ENCODE assay signal across 16 mouse cellular contexts in genomic region chr1:74851001-74851775, GRCm38 (mm10). TPM values are rescaled to one million over a fixed set of nuclear protein-coding genes. Genes with fewer than 3 reads are reported as not detected.
DNase-seq lines count a peak whose midpoint lies in the region; ATAC-seq lines count a peak whose summit lies in the region.
"Had no signal": no experiment of that assay in that cellular context is flagged by ENCODE, and none has a peak within 500 bp of the region (broad histone marks: within the 10 kb centered on the region; RNA-seq: fewer than 3 reads in every experiment).

No protein-coding gene starts in this region.

- 10% methylated on average over 6 of the region's 6 CpGs for whole genome bisulfite sequencing in midbrain, embryonic 11.5 days

- no peaks in the 10 kb centered on the region for H3K9me3 ChIP-seq in midbrain, embryonic 11.5 days (ENCODE audit: control insufficient read depth, low read length)

- peak overlapping the region; percentile 89 for H3K27ac ChIP-seq in midbrain, embryonic 11.5 days (ENCODE audit: low read depth, low read length)

- H3K9ac ChIP-seq in midbrain, embryonic 11.5 days (ENCODE audit: low read length): peak overlapping the region; percentile 59

- ATAC-seq in midbrain, embryonic 11.5 days (ENCODE audit: low FRiP score): peak; percentile 72
- ATAC-seq in megakaryocyte-erythroid progenitor cell, adult 5-6 weeks (replicated peaks; ENCODE audit: low FRiP score, low TSS enrichment, poor library complexity, severe bottlenecking): no peak

- H3K27me3 ChIP-seq in midbrain, embryonic 11.5 days (ENCODE audit: control insufficient read depth, insufficient read depth, low read length): no peaks in the 10 kb centered on the region; the same call in 1 of the 2 replicates

- H3K4me1 ChIP-seq in midbrain, embryonic 11.5 days (ENCODE audit: control insufficient read depth, insufficient read depth, low read length): peaks cover 40% of the 10 kb centered on the region

- peak overlapping the region; percentile 14; the same call in 1 of the 2 replicates for H3K4me2 ChIP-seq in midbrain, embryonic 11.5 days

- peak; percentile 63 to 64 for DNase-seq in frontal cortex, postnatal 36 days (ENCODE audit: low spot score in 2 of 2)
- no peak for DNase-seq in frontal cortex, postnatal 10 days (ENCODE audit: low spot score in 2 of 2)
- DNase-seq in right cerebral cortex, adult 2 months (ENCODE audit: low spot score in 2 of 2): peak; percentile 50 to 61
- DNase-seq in right cerebral cortex, postnatal 4 days: no peak
- DNase-seq in midbrain, embryonic 11.5 days (ENCODE audit: low spot score, missing footprints): peak; percentile 94
- no peak for DNase-seq in testis, postnatal 14 days (ENCODE audit: low spot score)
- no peak for DNase-seq in urinary bladder, postnatal 25 days (ENCODE audit: low spot score)
- DNase-seq: cerebellum, postnatal 10 days; gastrocnemius, postnatal 25 days; kidney, adult 11 months; lung, postnatal 14 days had no signal

- H3K36me3 ChIP-seq in midbrain, embryonic 11.5 days (ENCODE audit: control insufficient read depth, insufficient read depth, low read length): no peaks in the 10 kb centered on the region

- no peak overlapping the region for H3K4me3 ChIP-seq in midbrain, embryonic 11.5 days (ENCODE audit: low read depth, low read length)
- H3K4me3 ChIP-seq: myocyte had no signal

RNA-seq across cellular contexts. Expression of gene Cdk5r2, which starts 3.5 kb away (rescaled TPM):
- polyA plus RNA-seq in midbrain, embryonic 11.5 days (2014; fragmentation: Nextera tagmentation; extraction: Ambion mirVana): 5.7 and 5.8 TPM in 2 replicates
- not detected in 2 replicates for total RNA-seq in megakaryocyte-erythroid progenitor cell, adult 5-6 weeks (2014; fragmentation: Nextera tagmentation)
- not detected in 2 replicates for total RNA-seq in megakaryocyte-erythroid progenitor cell, adult 5-6 weeks (2017)
- total RNA-seq: gastrocnemius, postnatal 25 days; liver, adult 2 months had no signal
- polyA plus RNA-seq: liver, adult 2 months had no signal

RNA-seq across cellular contexts. Expression of gene Fev, which starts 34.0 kb away (rescaled TPM):
- polyA plus RNA-seq in midbrain, embryonic 11.5 days (2014; fragmentation: Nextera tagmentation; extraction: Ambion mirVana): 0.41 and 0.69 TPM in 2 replicates
- total RNA-seq in megakaryocyte-erythroid progenitor cell, adult 5-6 weeks (2014; fragmentation: Nextera tagmentation): not detected in 2 replicates
- not detected in 2 replicates for total RNA-seq in megakaryocyte-erythroid progenitor cell, adult 5-6 weeks (2017)
- total RNA-seq: gastrocnemius, postnatal 25 days; layer of hippocampus, postnatal 25 days; liver, adult 2 months had no signal
- polyA plus RNA-seq: liver, adult 2 months; myocyte had no signal

RNA-seq across cellular contexts. Expression of gene Cryba2, which starts 41.8 kb away (rescaled TPM):
- 0.19 TPM in 1 of 2 replicates, not detected in the other for polyA plus RNA-seq in midbrain, embryonic 11.5 days (2014; fragmentation: Nextera tagmentation; extraction: Ambion mirVana)
- not detected in 2 replicates for total RNA-seq in megakaryocyte-erythroid progenitor cell, adult 5-6 weeks (2014; fragmentation: Nextera tagmentation)
- not detected in 2 replicates for total RNA-seq in megakaryocyte-erythroid progenitor cell, adult 5-6 weeks (2017)
- total RNA-seq: gastrocnemius, postnatal 25 days; liver, adult 2 months had no signal
- polyA plus RNA-seq: heart, embryonic 14.5 days; liver, adult 2 months; myocyte had no signal

RNA-seq across cellular contexts. Expression of gene Wnt10a, which starts 59.9 kb away (rescaled TPM):
- polyA plus RNA-seq in midbrain, embryonic 11.5 days (2014; fragmentation: Nextera tagmentation; extraction: Ambion mirVana): 1.4 and 2.3 TPM in 2 replicates
- not detected in 2 replicates for total RNA-seq in megakaryocyte-erythroid progenitor cell, adult 5-6 weeks (2014; fragmentation: Nextera tagmentation)
- total RNA-seq in megakaryocyte-erythroid progenitor cell, adult 5-6 weeks (2017): not detected in 2 replicates
- total RNA-seq: gastrocnemius, postnatal 25 days; liver, adult 2 months had no signal
- polyA plus RNA-seq: heart, embryonic 14.5 days; liver, adult 2 months had no signal

Comparison
In these comparisons a context has a peak if more than half of its experiments do, and no peak if none do; other contexts are left out.
1. DNase-seq: peak in frontal cortex, postnatal 36 days (2 of 2), right cerebral cortex, adult 2 months (2 of 2) and midbrain, embryonic 11.5 days (single experiment); none in frontal cortex, postnatal 10 days (0 of 2), right cerebral cortex, postnatal 4 days (single experiment), testis, postnatal 14 days (single experiment) and urinary bladder, postnatal 25 days (single experiment).